Comparison of ENCODE assay signal across 9 mouse cellular contexts in genomic region chr1:60862510-60862909, GRCm38 (mm10). TPM values are rescaled to one million over a fixed set of nuclear protein-coding genes. Genes with fewer than 3 reads are reported as not detected.
DNase-seq lines count a peak whose midpoint lies in the region; ATAC-seq and TF ChIP-seq lines count a peak whose summit lies in the region.
"Had no signal": no experiment of that assay in that cellular context is flagged by ENCODE, and none has a peak within 500 bp of the region (broad histone marks: within the 10 kb centered on the region; RNA-seq: fewer than 3 reads in every experiment).

No protein-coding gene starts in this region.

- TF ChIP-seq CTCF in stomach, postnatal 0 days (IDR thresholded peaks at IDR 0.05; ENCODE audit: low read depth) = no peak

- TF ChIP-seq EP300 in stomach, postnatal 0 days (optimal IDR thresholded peaks at IDR 0.05) = no peak

- no peaks in the 10 kb centered on the region for H3K9me3 ChIP-seq in hindbrain, embryonic 13.5 days
- no peaks in the 10 kb centered on the region for H3K9me3 ChIP-seq in hindbrain, embryonic 11.5 days (ENCODE audit: control insufficient read depth, low read length)
- no peaks in the 10 kb centered on the region for H3K9me3 ChIP-seq in neural tube, embryonic 13.5 days
- no peaks in the 10 kb centered on the region for H3K9me3 ChIP-seq in limb, embryonic 12.5 days
- no peaks in the 10 kb centered on the region for H3K9me3 ChIP-seq in stomach, postnatal 0 days (ENCODE audit: control insufficient read depth, low read length)

- 80% methylated on average over 3 of the region's 3 CpGs for WGBS in hindbrain, embryonic 13.5 days
- WGBS in hindbrain, embryonic 11.5 days = 64% methylated on average over 3 of the region's 3 CpGs
- WGBS in neural tube, embryonic 13.5 days = 72% methylated on average over 3 of the region's 3 CpGs
- 58% methylated on average over 3 of the region's 3 CpGs for WGBS in limb, embryonic 12.5 days
- WGBS in stomach, postnatal 0 days = 52% methylated on average over 3 of the region's 3 CpGs

- H3K27ac ChIP-seq in hindbrain, embryonic 13.5 days = peak overlapping the region; percentile 68
- H3K27ac ChIP-seq in hindbrain, embryonic 11.5 days (ENCODE audit: low read depth, low read length) = no peak overlapping the region
- peak overlapping the region; percentile 56 for H3K27ac ChIP-seq in neural tube, embryonic 13.5 days (replicated peaks)
- peak overlapping the region; percentile 74 for H3K27ac ChIP-seq in limb, embryonic 12.5 days
- 0 out of 2 replicates have a peak overlapping the region, but pooled peaks have one; percentile 2 for H3K27ac ChIP-seq in stomach, postnatal 0 days (replicated peaks)

- ATAC-seq in hindbrain, embryonic 13.5 days (ENCODE audit: low FRiP score) = no peak
- no peak for ATAC-seq in hindbrain, embryonic 11.5 days (ENCODE audit: low FRiP score)
- no peak for ATAC-seq in neural tube, embryonic 13.5 days (ENCODE audit: low read depth)
- ATAC-seq in limb, embryonic 12.5 days (ENCODE audit: insufficient number of reproducible peaks, insufficient read depth, low FRiP score, low TSS enrichment, low read depth) = no peak
- no peak for ATAC-seq in stomach, postnatal 0 days (ENCODE audit: low FRiP score, low TSS enrichment)
- no peak for ATAC-seq in inflammation-experienced regulatory T-cells, adult 6 months

- no peak for DNase-seq in hindbrain, embryonic 11.5 days (ENCODE audit: low spot score)
- DNase-seq in neural tube, embryonic 10.5 days (ENCODE audit: extremely low spot score, low spot score) = no peak
- no peak for DNase-seq in stomach, postnatal 0 days (ENCODE audit: low spot score)
- DNase-seq in cerebellum, postnatal 4 days (ENCODE audit: low spot score in 2 of 2) = no peak
- DNase-seq: thymus, postnatal 14 days had no signal

- H3K27me3 ChIP-seq in hindbrain, embryonic 13.5 days = no peaks in the 10 kb centered on the region
- H3K27me3 ChIP-seq in hindbrain, embryonic 11.5 days (ENCODE audit: control insufficient read depth, insufficient read depth, low read length) = no peaks in the 10 kb centered on the region
- no peaks in the 10 kb centered on the region for H3K27me3 ChIP-seq in neural tube, embryonic 13.5 days
- no peaks in the 10 kb centered on the region for H3K27me3 ChIP-seq in limb, embryonic 12.5 days
- no peaks in the 10 kb centered on the region for H3K27me3 ChIP-seq in stomach, postnatal 0 days (ENCODE audit: control insufficient read depth, insufficient read depth, low read length)

- no peak overlapping the region for H3K4me3 ChIP-seq in hindbrain, embryonic 13.5 days
- H3K4me3 ChIP-seq in hindbrain, embryonic 11.5 days (ENCODE audit: low read depth, low read length) = no peak overlapping the region
- H3K4me3 ChIP-seq in neural tube, embryonic 13.5 days = no peak overlapping the region
- H3K4me3 ChIP-seq in limb, embryonic 12.5 days (replicated peaks) = no peak overlapping the region
- no peak overlapping the region for H3K4me3 ChIP-seq in stomach, postnatal 0 days (ENCODE audit: low read depth, low read length)

- no peaks in the 10 kb centered on the region for H3K36me3 ChIP-seq in hindbrain, embryonic 13.5 days
- H3K36me3 ChIP-seq in hindbrain, embryonic 11.5 days (ENCODE audit: control insufficient read depth, insufficient read depth, low read length) = no peaks in the 10 kb centered on the region
- H3K36me3 ChIP-seq in neural tube, embryonic 13.5 days = no peaks in the 10 kb centered on the region
- H3K36me3 ChIP-seq in limb, embryonic 12.5 days = no peaks in the 10 kb centered on the region
- no peaks in the 10 kb centered on the region for H3K36me3 ChIP-seq in stomach, postnatal 0 days (ENCODE audit: control insufficient read depth, insufficient read depth, low read length)

- no peak overlapping the region for H3K9ac ChIP-seq in hindbrain, embryonic 13.5 days
- no peak overlapping the region for H3K9ac ChIP-seq in hindbrain, embryonic 11.5 days (ENCODE audit: low read depth, low read length)
- H3K9ac ChIP-seq in neural tube, embryonic 13.5 days = 0 out of 2 replicates have a peak overlapping the region, but pooled peaks have one; percentile 8
- H3K9ac ChIP-seq in limb, embryonic 12.5 days (replicated peaks) = no peak overlapping the region
- H3K9ac ChIP-seq in stomach, postnatal 0 days (ENCODE audit: low read length) = no peak overlapping the region

- no peak overlapping the region for H3K4me2 ChIP-seq in hindbrain, embryonic 13.5 days
- no peak overlapping the region for H3K4me2 ChIP-seq in hindbrain, embryonic 11.5 days (replicated peaks; ENCODE audit: low read depth, low read length)
- H3K4me2 ChIP-seq in neural tube, embryonic 13.5 days = no peak overlapping the region
- H3K4me2 ChIP-seq in limb, embryonic 12.5 days = peak overlapping the region; percentile 11; the same call in 1 of the 2 replicates
- H3K4me2 ChIP-seq in stomach, postnatal 0 days (replicated peaks; ENCODE audit: low read depth) = no peak overlapping the region

- H3K4me1 ChIP-seq in hindbrain, embryonic 13.5 days (replicated peaks) = peaks cover 38% of the 10 kb centered on the region
- H3K4me1 ChIP-seq in hindbrain, embryonic 11.5 days (replicated peaks; ENCODE audit: control insufficient read depth, insufficient read depth, low read length) = no peaks in the 10 kb centered on the region
- peaks cover 40% of the 10 kb centered on the region for H3K4me1 ChIP-seq in neural tube, embryonic 13.5 days (replicated peaks)
- peaks cover 20% of the 10 kb centered on the region for H3K4me1 ChIP-seq in limb, embryonic 12.5 days (replicated peaks)
- no peaks in the 10 kb centered on the region for H3K4me1 ChIP-seq in stomach, postnatal 0 days (replicated peaks; ENCODE audit: control insufficient read depth, insufficient read depth)

RNA-seq across cellular contexts. Expression of gene Ctla4, which starts 24.3 kb away (rescaled TPM):
- not detected in 2 replicates for polyA plus RNA-seq in hindbrain, embryonic 13.5 days (2015; fragmentation: Nextera tagmentation; extraction: Ambion mirVana)
- not detected in 2 replicates for polyA plus RNA-seq in hindbrain, embryonic 11.5 days (2014; fragmentation: Nextera tagmentation; extraction: Ambion mirVana)
- not detected in 2 replicates for polyA plus RNA-seq in neural tube, embryonic 13.5 days (2015; fragmentation: Nextera tagmentation; extraction: Ambion mirVana)
- 0.18 and 0.24 TPM in 2 replicates for polyA plus RNA-seq in limb, embryonic 12.5 days (2016; fragmentation: Nextera tagmentation; extraction: Ambion mirVana)
- not detected in 2 replicates for polyA plus RNA-seq in stomach, postnatal 0 days (2015; fragmentation: Nextera tagmentation; extraction: Ambion mirVana)
- polyA plus RNA-seq in inflammation-experienced regulatory T-cells, adult 6 months (2017; shearing (Covaris generic)) = 100 to 1,000 TPM; 121 to 243 (median 214) TPM

Comparison
In these comparisons a context has a peak if more than half of its experiments do, and no peak if none do; other contexts are left out.
1. RNA of gene Ctla4, which starts 24.3 kb away (polyA plus RNA-seq): 121 to 243 TPM in inflammation-experienced regulatory T-cells, adult 6 months; 0.18 to 0.24 TPM in limb, embryonic 12.5 days, not detected in neural tube, embryonic 13.5 days, not detected in hindbrain, embryonic 13.5 days, not detected in hindbrain, embryonic 11.5 days and not detected in stomach, postnatal 0 days; every median in the first group is over 10 times any median in the second.